Mouse (Mus musculus) induced T-regulatory cell, adult 2 months (primary cell): ENCODE results near the gene Eno1.

Source experiments
- DNase-seq: peaks from one replicate; pipeline ENCODE4 v3.0.0-alpha.2; 2012; ENCODE audit warnings: low read depth

Gene Eno1

DNA sequence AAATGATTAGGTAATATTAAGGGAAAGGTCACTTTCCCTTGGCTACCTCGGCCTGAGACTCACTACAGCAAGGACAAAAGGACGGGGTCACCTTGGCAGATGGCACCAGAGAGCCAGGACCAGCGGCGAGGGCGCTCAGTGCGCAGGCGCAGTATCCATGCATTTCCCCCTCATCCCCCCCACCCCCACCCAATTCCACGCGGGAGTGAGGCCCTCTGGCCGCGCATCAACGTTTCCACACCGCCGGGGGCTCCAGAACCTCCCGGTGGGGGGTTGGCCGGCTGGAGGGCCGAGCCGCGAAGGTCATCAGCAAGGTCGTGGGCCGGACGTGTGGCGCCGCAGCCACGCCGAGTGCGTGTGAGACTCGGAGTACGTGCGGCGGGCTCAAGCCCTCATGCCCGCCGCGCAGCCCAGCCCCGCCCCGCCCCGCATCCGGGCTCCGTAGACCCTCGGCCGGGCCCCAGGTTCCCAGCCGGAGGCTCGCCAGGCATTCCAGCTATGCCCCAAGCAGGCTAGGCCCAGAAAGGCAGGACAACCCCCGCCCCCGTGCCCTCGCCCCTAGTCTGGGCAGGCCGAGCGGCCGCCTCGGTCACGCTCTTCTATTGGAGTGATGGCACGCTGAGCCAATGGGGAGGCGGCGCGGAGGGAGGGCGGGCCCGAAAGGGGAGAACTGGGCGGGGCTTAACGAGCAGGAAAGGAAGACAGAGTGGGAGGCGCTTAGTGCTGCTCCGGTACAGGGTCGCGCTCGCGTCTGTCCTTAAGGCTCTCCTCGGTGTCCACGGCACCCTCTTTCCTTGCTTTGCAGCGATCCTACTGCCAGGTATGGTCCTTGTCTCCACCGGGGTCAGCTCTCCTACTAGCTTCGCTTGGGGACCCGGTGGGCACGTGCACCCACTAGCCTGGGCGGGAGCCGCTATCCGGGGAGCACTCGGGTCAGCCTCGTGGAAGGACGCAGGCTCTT is at the start of gene Eno1:
Gene Eno1, plus strand, starts transcription at position 201 of the 961 bp plus-strand sequence.
- peak; percentile 99 for DNase-seq

DNA sequence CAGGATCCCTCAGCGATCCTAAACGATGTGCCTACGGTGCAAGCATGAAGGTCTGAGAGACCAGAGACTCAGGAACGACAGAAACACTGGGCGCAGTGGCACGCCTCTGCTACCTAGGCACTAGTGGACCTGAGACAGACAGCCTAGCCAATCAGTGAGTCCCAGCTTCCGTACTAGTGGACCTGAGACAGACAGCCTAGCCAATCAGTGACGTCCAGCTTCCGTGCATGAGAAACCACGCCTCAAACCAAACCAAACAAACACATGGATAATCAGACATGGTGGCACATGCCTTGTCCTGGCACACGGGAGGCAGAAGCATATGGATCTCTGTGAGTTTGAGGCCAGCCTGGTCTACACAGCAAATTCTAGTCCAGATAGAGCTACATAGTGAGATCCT is 48.3 kb upstream of the Eno1 start:
- DNase-seq = no peak

DNA sequence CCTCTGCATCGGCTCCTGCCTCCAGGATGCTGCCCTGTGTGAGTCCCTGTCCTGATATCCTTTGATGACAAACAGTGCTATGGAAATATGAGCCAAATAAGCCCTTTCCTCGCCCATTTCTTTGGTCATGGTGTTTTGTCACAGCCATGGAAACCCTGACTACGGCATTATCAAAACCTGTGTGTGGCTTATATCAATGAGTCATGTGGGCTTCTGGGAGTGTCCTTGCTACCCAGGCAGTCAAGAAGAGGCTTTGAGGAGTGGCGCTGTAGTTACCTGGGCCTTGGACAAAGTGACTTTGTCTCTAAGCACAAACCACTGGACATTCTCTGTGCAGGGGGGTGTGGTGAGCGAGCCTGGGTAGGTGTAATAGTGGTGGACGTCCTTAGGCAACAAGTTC is 44.3 kb upstream of the Eno1 start:
- no peak for DNase-seq

DNA sequence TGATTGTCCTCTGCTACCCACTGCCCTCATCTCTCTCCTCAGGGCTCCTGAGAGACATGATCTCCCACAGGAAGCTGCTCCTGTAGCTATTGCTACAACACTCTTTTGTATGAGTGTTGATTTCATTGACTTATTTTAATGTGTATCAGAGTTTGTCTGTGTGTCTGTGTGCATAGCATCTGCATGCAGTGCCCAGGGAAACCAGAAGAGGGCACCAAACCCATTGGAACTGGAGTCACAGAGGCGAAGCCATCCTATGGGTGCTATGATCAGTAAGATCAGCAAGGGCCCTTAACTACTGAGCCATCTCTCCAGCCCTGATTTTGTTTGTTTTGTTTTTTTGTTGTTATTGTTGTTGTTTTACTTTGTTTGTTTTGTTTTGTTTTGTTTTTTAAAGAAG is 42.6 kb upstream of the Eno1 start:
- DNase-seq = peak; percentile 77

DNA sequence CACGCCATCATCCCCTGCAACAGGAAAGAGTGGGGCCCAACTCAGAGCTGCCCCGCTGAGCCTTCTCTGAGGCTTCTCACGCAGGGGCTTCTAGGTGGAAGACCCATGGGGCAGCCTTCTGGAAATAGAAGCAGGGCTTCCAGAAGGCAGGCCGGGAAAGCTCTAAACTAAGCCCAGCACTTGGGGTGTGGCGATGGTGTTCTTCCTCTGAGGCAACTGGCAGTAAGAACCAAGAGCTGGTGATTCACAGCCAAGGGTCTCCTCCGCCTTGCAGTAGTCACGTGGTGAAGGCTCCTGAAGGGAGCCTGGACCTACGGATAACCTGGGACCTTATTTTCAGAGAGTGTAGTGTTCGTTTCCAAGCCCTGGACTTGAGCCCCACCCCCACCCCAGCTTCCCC is 38.3 kb upstream of the Eno1 start:
- no peak for DNase-seq

DNA sequence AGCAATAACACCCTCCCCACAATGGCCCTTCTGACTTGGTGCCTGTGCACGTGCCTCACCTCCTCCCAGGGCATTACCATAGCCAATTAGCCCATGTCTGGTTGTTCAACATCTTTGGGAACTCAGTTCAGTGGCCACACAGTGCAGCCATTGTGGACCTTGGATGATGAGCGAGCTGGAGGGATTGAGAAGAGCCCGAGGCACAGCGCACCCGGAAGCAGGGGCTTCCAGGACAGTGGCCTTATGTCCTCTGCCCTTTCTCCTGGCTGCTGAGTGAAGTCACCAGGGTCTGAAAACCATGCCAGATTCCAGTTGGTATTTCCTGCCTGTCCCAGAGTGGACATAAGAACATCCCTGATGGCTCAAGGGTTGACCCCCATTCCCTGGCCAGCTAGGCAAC is 35.3 kb upstream of the Eno1 start, which contains the start of gene Car6:
Gene Car6, minus strand, starts transcription at position 101 of the 400 bp plus-strand sequence.
- no peak for DNase-seq

GRCm38 (mm10) chr4:150202702-150203101 is 33.8 kb upstream of the Eno1 start:
- DNase-seq = no peak

GRCm38 (mm10) chr4:150204877-150205276 is 31.6 kb upstream of the Eno1 start:
- no peak for DNase-seq

DNA sequence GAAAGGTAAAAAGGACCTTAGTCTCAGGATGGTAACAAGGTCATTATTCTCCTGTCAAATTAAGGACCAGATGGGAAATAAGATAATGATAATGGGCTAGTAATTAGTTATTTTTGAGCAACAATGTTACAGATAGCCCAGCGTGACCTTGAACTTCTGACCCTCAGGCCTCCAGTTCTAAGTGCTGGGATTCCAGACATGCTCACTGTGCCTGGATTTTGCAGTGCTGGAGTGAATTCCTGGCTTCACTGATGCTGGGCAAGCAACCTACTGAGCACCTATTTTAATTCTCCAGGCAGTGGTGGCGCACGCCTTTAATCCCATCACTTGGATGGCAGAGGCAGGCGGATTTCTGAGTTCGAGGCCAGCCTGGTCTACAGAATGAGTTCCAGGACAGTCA is 26.8 kb upstream of the Eno1 start:
- no peak for DNase-seq

GRCm38 (mm10) chr4:150210306-150210705 is 26.2 kb upstream of the Eno1 start:
- DNase-seq = no peak

DNA sequence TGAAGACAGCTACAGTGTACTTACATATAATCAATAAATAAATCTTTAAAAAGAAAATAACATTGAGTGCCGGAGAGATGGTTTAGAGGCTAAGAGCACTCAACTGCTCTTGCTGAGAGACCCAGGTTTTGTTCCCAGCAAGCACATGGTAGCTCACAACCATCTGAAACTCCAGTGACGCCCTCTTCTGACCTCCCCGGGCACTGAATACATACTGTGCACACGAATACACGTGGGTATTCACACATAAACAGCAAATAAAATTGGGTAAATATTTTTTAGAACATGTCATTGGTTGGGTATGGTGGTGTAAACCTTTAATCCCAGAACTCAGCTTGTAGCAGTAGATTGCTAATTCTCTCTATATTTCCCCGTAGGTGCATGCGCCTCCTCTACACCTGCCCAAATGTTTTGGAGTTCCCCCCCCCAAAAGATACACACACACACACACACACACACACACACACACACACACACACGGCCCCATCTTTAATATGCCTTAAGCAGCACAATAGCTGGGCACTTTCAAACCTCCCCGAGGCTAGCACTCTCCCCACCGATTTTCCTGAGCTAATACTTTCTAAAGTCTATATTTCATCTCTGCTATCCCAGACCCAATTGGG is 24.5 kb upstream of the Eno1 start:
- no peak for DNase-seq

GRCm38 (mm10) chr4:150212553-150212971 is 24.0 kb upstream of the Eno1 start:
- peak; percentile 38 for DNase-seq

DNA sequence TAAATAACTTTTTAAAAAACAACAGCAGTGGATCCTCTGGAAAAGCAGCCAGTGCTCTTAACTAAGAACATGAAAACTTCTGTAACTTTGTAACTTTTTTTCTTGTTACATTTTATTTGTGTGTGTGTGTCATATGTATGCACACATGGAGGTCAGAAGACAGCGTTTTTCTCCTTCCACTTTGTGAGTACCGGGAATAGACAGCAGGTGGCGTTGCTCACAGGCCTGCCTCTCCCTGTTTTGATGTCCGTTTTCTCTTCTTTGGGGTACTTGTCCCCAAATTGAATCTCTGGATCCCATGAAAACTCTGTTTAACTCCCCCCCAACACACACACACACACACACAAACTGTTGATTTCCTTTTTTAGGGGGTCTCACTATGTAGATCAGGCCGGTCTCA is 22.6 kb upstream of the Eno1 start:
- DNase-seq = peak; percentile 44

GRCm38 (mm10) chr4:150216423-150216822 is 20.1 kb upstream of the Eno1 start:
- DNase-seq = no peak

- DNase-seq = no peak
Measured at GRCm38 (mm10) chr4:150217042-150217554, 19.4 kb upstream of the Eno1 start.

DNA sequence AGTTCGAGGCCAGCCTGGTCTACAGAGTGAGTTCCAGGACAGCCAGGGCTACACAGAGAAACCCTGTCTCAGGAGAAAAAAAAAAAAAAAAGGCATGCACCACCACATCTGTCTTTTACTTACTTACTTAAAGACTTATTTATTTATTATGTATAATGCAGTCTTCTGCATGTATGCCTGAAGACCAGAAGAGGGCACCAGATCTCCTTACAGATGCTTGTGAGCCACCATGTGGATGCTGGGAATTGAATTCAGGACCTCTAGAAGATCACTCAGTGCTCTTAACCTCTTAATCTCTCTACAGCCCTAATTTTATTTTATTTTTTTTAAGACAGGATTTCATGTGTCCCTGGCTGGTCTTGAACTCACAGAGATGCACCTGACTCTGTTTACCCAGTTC is 18.6 kb upstream of the Eno1 start:
- peak; percentile 35 for DNase-seq

GRCm38 (mm10) chr4:150219501-150220292 is 16.8 kb upstream of the Eno1 start:
- peak; percentile 75 for DNase-seq

GRCm38 (mm10) chr4:150220584-150220983 is 15.9 kb upstream of the Eno1 start:
- DNase-seq = no peak

- no peak for DNase-seq
Measured at GRCm38 (mm10) chr4:150221017-150221640, 15.4 kb upstream of the Eno1 start.

GRCm38 (mm10) chr4:150223830-150224229 is 12.7 kb upstream of the Eno1 start:
- DNase-seq = no peak

- no peak for DNase-seq
Measured at GRCm38 (mm10) chr4:150225700-150226099, 10.8 kb upstream of the Eno1 start.
